Mouse (Mus musculus) midbrain, embryonic 12.5 days (tissue): ENCODE measurements around the gene Upf2. TPM values are rescaled to one million over a fixed set of nuclear protein-coding genes. Genes with fewer than 3 reads are reported as not detected.
"Not testable (repeated sequence)": the region's sequence is repeated elsewhere in the genome, so short reads cannot be mapped to it uniquely, and the experiment has no call there.

Experiments used
- ATAC-seq: fragments of 200-750 bp; cut with Nextera tagmentation; 2 replicates; pipeline ENCODE4 v1.8.0; 2017; ENCODE audit warnings: low read depth, moderate TSS enrichment, moderate library complexity; ENCODE audit not compliant: low FRiP score
- H3K27ac ChIP-seq: fragments of 300-500 bp; sonication (generic); replicated peaks from 2 replicates; pipeline ENCODE4 v1.5.1; 2016; ENCODE audit warnings: mild to moderate bottlenecking
- H3K27me3 ChIP-seq: fragments of 300-500 bp; sonication (generic); 2 replicates; pipeline ENCODE4 v1.6.1; 2016; ENCODE audit warnings: mild to moderate bottlenecking
- H3K36me3 ChIP-seq: fragments of 300-500 bp; sonication (generic); 2 replicates; pipeline ENCODE4 v1.6.1; 2016
- H3K4me1 ChIP-seq: fragments of 300-500 bp; sonication (generic); 2 replicates; pipeline ENCODE4 v1.6.1; 2016
- H3K4me2 ChIP-seq: fragments of 300-500 bp; sonication (generic); replicated peaks from 2 replicates; pipeline ENCODE4 v1.6.1; 2016; ENCODE audit warnings: mild to moderate bottlenecking, moderate library complexity
- H3K4me3 ChIP-seq: fragments of 300-500 bp; sonication (generic); 2 replicates; pipeline ENCODE4 v1.5.1; 2016; ENCODE audit warnings: mild to moderate bottlenecking
- H3K9ac ChIP-seq: fragments of 300-500 bp; sonication (generic); replicated peaks from 2 replicates; pipeline ENCODE4 v1.6.1; 2016; ENCODE audit warnings: mild to moderate bottlenecking, moderate library complexity
- H3K9me3 ChIP-seq: fragments of 300-500 bp; sonication (generic); 2 replicates; pipeline ENCODE4 v1.6.1; 2016; ENCODE audit warnings: mild to moderate bottlenecking
- WGBS: fragments of 180-500 bp; shearing (Covaris S2); methylation state at CpG from one replicate; pipeline ENCODE4 v1.1.7; 2016; 5-methylcytosine and 5-hydroxymethylcytosine counted together
- polyA plus RNA-seq: library from polyadenylated mRNA; unstranded; fragments of >200 nt; fragmentation: Nextera tagmentation; extraction: Ambion mirVana; gene quantifications from 2 replicates; pipeline ENCODE4 v1.2.1, GENCODE M21; 2016

The Upf2 gene
- polyA plus RNA-seq, 1 experiment from 2014 or later: 13.1 TPM

GRCm38 (mm10) chr2:5936550-5936949 is 14.7 kb upstream of the Upf2 start:
- Histone ChIP-seq H3K9me3 (no peaks in the 10 kb centered on the region), H3K4me1 (no peaks in the 10 kb centered on the region), H3K9ac (no peak overlapping the region), H3K4me3 (no peak overlapping the region), H3K27me3 (no peaks in the 10 kb centered on the region), H3K4me2 (no peak overlapping the region), H3K36me3 (no peaks in the 10 kb centered on the region), H3K27ac (no peak overlapping the region)
- ATAC-seq: no peak
- 87% methylated on average over 4 of the region's 4 CpGs for WGBS

DNA sequence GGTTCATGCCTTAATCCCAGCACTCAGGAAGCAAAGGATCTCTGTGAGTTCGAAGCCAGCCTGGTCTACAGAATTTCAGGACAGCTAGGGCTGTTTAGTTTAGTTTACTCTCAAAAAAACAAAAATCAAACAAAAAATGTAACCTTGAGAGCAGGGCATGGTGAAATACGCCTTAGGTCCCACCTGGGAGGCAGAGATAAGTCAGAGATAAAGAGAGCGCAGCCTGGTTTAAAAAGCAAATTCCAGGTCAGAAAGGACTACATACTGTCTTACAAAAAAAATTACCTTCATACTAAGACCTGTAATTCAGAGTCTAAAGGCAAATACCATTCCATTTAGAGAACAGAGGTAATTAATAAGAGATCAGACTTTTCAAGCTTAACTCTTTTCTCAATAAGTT is 11.9 kb upstream of the Upf2 start:
- ATAC-seq: no peak
- 89% methylated on average over 3 of the region's 3 CpGs for WGBS
- peaks cover 10% of the 10 kb centered on the region for H3K4me1 ChIP-seq
- H3K9ac ChIP-seq: no peak overlapping the region
- H3K4me3 ChIP-seq: no peak overlapping the region
- H3K27ac ChIP-seq: no peak overlapping the region
- H3K27me3 ChIP-seq: no peaks in the 10 kb centered on the region
- H3K9me3 ChIP-seq: no peaks in the 10 kb centered on the region
- H3K36me3 ChIP-seq: no peaks in the 10 kb centered on the region
- no peak overlapping the region for H3K4me2 ChIP-seq

DNA sequence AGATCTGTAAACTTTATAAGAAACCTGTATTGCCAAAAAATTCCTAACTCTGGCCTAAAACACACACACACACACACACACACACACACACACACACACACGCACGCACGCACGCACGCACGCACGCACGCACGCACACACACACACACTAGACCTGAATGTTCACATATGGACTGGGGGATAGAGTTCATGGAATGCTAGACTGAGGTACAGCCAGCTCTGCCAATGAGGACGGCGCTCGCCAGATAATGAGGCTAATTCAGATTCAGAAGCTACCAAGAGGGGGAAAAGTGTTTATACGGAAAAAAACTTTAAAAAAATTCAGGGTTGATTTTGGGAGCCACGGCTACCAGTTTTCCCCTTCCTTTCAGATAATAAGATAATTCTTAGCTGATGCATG is 11.4 kb upstream of the Upf2 start:
- H3K36me3 ChIP-seq: no peaks in the 10 kb centered on the region
- peaks cover 10% of the 10 kb centered on the region for H3K4me1 ChIP-seq
- H3K27ac ChIP-seq: no peak overlapping the region
- no peaks in the 10 kb centered on the region for H3K9me3 ChIP-seq
- 86% methylated on average over 14 of the region's 14 CpGs for WGBS
- no peak for ATAC-seq
- no peak overlapping the region for H3K4me2 ChIP-seq
- no peaks in the 10 kb centered on the region for H3K27me3 ChIP-seq
- H3K4me3 ChIP-seq: no peak overlapping the region
- H3K9ac ChIP-seq: no peak overlapping the region

GRCm38 (mm10) chr2:5940936-5941335 is 10.3 kb upstream of the Upf2 start:
- Histone ChIP-seq H3K27ac (no peak overlapping the region), H3K4me1 (peaks cover 10% of the 10 kb centered on the region), H3K4me3 (no peak overlapping the region), H3K9ac (no peak overlapping the region), H3K4me2 (no peak overlapping the region), H3K27me3 (no peaks in the 10 kb centered on the region), H3K36me3 (no peaks in the 10 kb centered on the region), H3K9me3 (no peaks in the 10 kb centered on the region)
- no peak for ATAC-seq
- 95% methylated on average over 9 of the region's 9 CpGs for WGBS

- 51% methylated on average over 11 of the region's 11 CpGs for WGBS
These were observed 9.3 kb upstream of the Upf2 start for GRCm38 (mm10) chr2:5941861-5942415.

GRCm38 (mm10) chr2:5942416-5943032 is 8.7 kb upstream of the Upf2 start, which contains the start of gene Dhtkd1:
Gene Dhtkd1 (minus strand): TSS chr2:5942792.
- Histone ChIP-seq H3K4me3 (peak within 1 kb of the TSS; percentile 57), H3K9me3 (no peaks in the 10 kb centered on the region), H3K36me3 (no peaks in the 10 kb centered on the region), H3K4me1 (peaks cover 10% of the 10 kb centered on the region), H3K27me3 (no peaks in the 10 kb centered on the region), H3K4me2 (peak within 1 kb of the TSS; percentile 74), H3K9ac (peak within 1 kb of the TSS; percentile 58), H3K27ac (0 out of 2 replicates have a peak within 1 kb of the TSS, but pooled peaks have one; percentile 7)
- WGBS: 1% methylated on average over 36 of the region's 36 CpGs
- peak; percentile 94 for ATAC-seq

More at GRCm38 (mm10) chr2:5941861-5942415, 9.3 kb upstream of the Upf2 start:
- Histone ChIP-seq H3K9me3 (no peaks in the 10 kb centered on the region), H3K36me3 (no peaks in the 10 kb centered on the region), H3K4me2 (peak overlapping the region; percentile 74), H3K27ac (no peak overlapping the region), H3K27me3 (no peaks in the 10 kb centered on the region), H3K4me1 (peaks cover 10% of the 10 kb centered on the region), H3K4me3 (peak overlapping the region; percentile 57), H3K9ac (peak overlapping the region; percentile 58)
- ATAC-seq: no peak

GRCm38 (mm10) chr2:5943071-5943470 is 8.2 kb upstream of the Upf2 start:
- Histone ChIP-seq H3K9ac (no peak overlapping the region; the same call in 1 of the 2 replicates), H3K9me3 (no peaks in the 10 kb centered on the region), H3K4me1 (peaks cover 10% of the 10 kb centered on the region), H3K27me3 (no peaks in the 10 kb centered on the region), H3K4me3 (peak overlapping the region; percentile 57), H3K4me2 (peak overlapping the region; percentile 74), H3K27ac (no peak overlapping the region), H3K36me3 (no peaks in the 10 kb centered on the region)
- 40% methylated on average over 4 of the region's 4 CpGs for WGBS
- ATAC-seq: no peak; the same call in 1 of the 2 replicates

GRCm38 (mm10) chr2:5945629-5946028 is 5.6 kb upstream of the Upf2 start:
- H3K9ac ChIP-seq: no peak overlapping the region
- H3K4me3 ChIP-seq: no peak overlapping the region
- 98% methylated on average over 1 of the region's 1 CpGs for WGBS
- no peaks in the 10 kb centered on the region for H3K36me3 ChIP-seq
- no peak overlapping the region for H3K4me2 ChIP-seq
- no peaks in the 10 kb centered on the region for H3K27me3 ChIP-seq
- no peak overlapping the region for H3K27ac ChIP-seq
- H3K4me1 ChIP-seq: peaks cover 15% of the 10 kb centered on the region
- ATAC-seq: no peak
- no peaks in the 10 kb centered on the region for H3K9me3 ChIP-seq

DNA sequence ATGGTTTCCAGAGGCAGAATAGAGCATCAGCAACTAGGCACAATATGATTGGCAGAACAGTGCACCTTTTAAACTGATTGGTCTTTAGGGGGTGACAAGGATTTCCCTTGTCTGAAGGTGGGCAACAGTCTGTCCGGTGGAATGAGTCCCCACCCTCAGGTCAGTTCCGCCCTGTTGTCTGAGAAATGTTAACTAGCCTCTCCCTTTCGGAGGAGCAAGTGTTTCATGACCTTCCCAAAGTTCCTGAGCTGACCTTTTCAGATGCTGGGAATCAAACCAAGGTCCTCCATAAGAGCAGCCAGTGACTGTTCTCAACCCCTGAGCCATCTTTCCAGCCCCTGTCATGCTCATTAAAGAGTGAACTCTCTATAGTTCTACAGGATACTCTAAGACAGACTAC is 4.4 kb upstream of the Upf2 start:
- Histone ChIP-seq H3K4me3 (no peak overlapping the region), H3K27ac (no peak overlapping the region), H3K36me3 (no peaks in the 10 kb centered on the region), H3K4me1 (peaks cover 15% of the 10 kb centered on the region), H3K9me3 (no peaks in the 10 kb centered on the region), H3K4me2 (no peak overlapping the region), H3K9ac (no peak overlapping the region), H3K27me3 (no peaks in the 10 kb centered on the region)
- 92% methylated on average over 3 of the region's 3 CpGs for WGBS
- no peak for ATAC-seq

- Histone ChIP-seq H3K9me3 (no peaks in the 10 kb centered on the region), H3K36me3 (no peaks in the 10 kb centered on the region), H3K9ac (no peak overlapping the region), H3K27me3 (no peaks in the 10 kb centered on the region), H3K27ac (no peak overlapping the region), H3K4me3 (no peak overlapping the region), H3K4me2 (no peak overlapping the region), H3K4me1 (peaks cover 14% of the 10 kb centered on the region)
- no peak for ATAC-seq
- WGBS: 94% methylated on average over 2 of the region's 2 CpGs
These were observed 2.3 kb upstream of the Upf2 start for GRCm38 (mm10) chr2:5948964-5949363.

- 96% methylated on average over 9 of the region's 9 CpGs for WGBS
- not testable (repeated sequence) for ATAC-seq, H3K27me3 ChIP-seq, H3K9ac ChIP-seq, H3K9me3 ChIP-seq, H3K36me3 ChIP-seq, H3K27ac ChIP-seq
- peak overlapping the region; percentile 92 for H3K4me2 ChIP-seq
- peak overlapping the region; percentile 98 for H3K4me3 ChIP-seq
- H3K4me1 ChIP-seq: peaks cover 14% of the 10 kb centered on the region
These were observed 1.4 kb upstream of the Upf2 start for GRCm38 (mm10) chr2:5949821-5950220.

GRCm38 (mm10) chr2:5950305-5950704 is 964 bp upstream of the Upf2 start:
- peak overlapping the region; percentile 62; the same call in 1 of the 2 replicates for H3K9ac ChIP-seq
- no peaks in the 10 kb centered on the region for H3K36me3 ChIP-seq
- peak overlapping the region; percentile 98 for H3K4me3 ChIP-seq
- peak overlapping the region; percentile 92 for H3K4me2 ChIP-seq
- WGBS: 16% methylated on average over 6 of the region's 6 CpGs
- H3K4me1 ChIP-seq: peaks cover 14% of the 10 kb centered on the region
- ATAC-seq: no peak
- H3K27me3 ChIP-seq: no peaks in the 10 kb centered on the region
- 0 out of 2 replicates have a peak overlapping the region, but pooled peaks have one; percentile 47 for H3K27ac ChIP-seq
- H3K9me3 ChIP-seq: no peaks in the 10 kb centered on the region
